Mouse (Mus musculus) R1 (cell line): Measurements from ENCODE around the gene Mtch1.
"Not testable (repeated sequence)": the region's sequence is repeated elsewhere in the genome, so short reads cannot be mapped to it uniquely, and the experiment has no call there.

ENCODE experiments used
- DNase-seq: peaks from one replicate; pipeline ENCODE4 v3.0.0-alpha.2; 2018; ENCODE audit warnings: low read depth, low spot score

Mtch1 gene

DNA sequence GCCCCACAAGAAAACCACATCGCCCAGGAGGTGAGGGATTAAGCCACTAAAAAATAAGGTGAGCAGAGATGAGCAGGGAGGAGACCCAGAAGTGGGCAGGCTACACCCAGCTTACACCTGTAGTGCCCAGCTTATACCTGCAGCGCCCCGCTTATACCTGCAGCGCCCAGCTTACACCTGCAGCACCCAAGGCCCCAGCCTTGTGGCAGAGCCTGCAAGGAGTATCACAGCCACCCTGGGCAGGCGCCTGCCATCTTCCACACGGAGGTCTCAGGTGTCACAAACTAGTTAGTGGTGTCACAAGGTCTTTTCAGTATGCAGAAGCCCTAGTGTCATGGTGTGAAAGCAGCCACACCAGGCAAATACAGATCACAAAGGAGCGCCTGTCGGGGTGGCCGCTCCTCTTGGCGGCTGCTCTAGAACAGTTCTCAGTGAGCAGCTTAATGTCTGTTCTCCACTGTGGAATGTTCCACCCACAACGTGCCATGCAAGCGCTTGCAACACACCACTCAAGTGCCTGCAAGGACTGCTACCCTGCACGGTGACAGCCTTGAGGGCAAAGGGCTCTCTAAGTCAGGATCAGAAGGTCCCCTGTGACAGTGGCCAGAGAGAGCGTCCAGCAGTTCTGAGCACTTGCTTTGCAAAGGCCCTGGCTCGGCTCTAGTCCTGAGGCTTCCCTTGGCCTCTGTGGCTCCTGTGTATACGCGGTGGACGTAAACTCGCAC lies 11.3 kb downstream of the Mtch1 start:
- no peak for DNase-seq

DNA sequence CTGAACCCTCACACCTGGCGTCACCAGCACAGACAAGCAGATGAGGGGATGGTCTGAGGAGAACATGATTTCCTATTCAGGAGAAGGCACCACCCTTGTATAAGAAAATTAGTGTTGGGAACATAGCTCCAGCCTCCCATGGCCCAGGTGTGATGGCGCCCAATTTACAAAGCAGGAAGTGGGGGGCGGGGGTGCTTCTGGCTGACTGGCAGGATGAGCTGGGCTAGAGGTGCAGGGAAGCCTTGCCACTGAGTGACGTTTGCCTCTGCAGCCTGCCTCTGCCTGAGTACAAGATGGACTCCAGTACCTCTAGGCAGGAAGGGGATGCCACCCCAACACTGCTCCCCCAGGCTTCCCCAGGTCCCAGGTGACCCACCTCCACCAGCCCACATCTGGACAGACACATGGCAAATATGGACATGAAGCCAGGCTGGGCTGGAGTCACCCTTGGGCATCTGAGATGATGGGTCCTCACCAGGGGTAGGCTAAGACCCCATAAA lies 15.5 kb downstream of the Mtch1 start:
- no peak for DNase-seq

- no peak for DNase-seq
Measured at GRCm38 (mm10) chr17:29330671-29331410, 16.9 kb downstream of the Mtch1 start.

GRCm38 (mm10) chr17:29330221-29330620 lies 17.5 kb downstream of the Mtch1 start:
- DNase-seq: no peak

DNA sequence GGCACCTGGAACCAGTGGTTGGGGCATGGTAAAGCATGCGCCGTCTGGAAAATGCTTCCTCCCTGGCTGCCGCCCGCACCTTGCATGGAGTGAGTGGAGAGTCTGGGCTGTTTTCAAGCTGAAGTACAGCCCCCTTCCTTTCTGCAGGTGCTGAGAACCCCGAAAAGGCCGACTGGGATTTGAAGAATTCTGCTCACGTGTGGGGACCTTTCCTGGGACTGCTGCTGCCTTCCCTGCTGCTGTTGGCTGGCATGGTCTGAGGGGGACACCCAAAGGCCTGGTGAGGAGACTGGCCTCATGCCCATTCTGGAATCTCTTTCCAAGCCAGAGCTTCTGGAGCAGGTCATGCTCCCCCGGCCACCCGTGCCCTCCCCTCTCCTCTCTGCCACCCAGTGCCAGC lies 20.0 kb downstream of the Mtch1 start:
- no peak for DNase-seq

DNA sequence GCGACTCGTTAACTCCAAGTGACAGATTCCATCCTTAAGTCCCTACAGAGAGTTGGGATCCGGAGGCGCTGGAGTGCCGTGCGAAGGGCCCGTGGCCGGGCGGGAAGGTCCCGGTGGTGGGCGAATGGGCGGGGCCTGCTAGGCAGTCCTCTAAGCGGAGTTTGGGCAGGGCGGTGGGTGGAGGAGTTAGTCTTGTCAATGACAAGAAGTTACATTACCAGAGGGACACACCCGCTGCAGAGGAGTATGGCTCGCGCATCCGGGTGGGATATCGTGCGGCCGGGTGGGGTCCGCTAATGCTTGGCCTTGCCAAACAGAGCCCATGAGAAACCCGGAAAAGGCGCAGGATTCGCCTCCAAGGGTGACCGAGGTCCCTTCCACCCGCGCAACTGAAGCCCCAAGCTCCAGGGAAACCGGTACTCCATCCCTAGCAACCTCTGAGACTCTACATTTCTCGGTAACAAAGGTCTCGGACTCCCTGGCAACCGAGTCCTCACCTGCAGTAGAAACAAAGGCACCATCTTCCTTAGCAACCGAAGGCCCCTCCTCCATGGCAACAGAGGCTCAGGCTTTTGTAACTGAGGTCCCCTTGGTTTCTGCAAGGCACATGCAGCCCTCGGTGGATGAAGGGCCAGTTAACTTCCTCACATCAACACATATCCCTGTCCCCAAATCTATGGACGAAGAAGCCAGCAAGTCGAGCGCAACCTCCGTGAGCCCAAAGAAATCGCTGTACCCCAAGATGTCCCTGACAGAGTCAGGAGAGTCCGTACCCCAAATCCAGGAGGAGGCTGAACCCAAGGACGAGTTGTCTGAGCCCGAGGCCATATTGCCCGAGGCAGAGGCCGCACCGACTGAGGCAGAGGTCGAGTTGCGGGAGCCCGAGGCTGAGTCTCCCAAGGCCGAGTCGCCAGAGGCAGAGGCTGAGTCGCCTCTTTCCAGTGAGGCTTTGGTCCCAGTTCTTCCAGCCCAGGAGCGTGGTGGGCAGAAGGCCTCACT lies 20.9 kb downstream of the Mtch1 start:
- DNase-seq: peak; percentile 94

DNA sequence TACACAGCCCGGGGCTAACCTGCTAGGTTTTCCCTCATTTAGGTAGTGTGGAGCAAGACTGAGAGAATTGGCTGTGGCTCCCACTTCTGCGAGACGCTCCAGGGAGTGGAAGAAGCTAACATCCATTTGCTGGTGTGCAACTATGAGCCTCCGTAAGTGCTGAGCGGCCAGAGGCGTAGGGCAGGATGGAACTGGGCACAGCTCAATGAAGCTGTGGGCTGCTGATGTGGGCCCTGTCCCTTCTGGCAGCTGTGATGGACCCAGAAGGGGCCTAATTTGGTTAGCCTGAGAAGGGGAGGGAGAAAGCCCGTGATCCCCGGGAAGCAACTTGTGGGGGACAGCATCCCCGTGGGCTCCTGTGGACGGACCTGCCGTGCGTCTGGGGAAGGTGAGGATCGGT lies 21.9 kb downstream of the Mtch1 start:
- no peak for DNase-seq

DNA sequence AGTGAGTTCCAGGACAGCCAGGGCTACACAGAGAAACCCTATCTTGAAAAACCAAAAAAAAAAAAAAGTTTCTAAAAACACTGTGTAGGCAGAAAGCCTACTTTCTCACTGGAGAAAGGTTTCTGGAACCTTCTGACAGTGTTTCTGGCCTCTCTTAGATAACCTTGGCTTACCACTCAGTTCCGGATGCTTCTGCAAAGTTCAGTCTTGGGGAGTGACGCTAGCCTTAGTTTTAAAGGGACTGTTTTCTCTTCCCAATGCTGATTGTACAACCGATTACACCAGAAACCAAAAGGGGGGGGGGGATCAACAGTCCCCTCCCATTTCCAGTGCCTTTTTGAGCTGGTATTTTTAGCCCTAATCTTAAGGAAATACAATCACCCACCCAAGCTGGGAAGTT lies 24.1 kb downstream of the Mtch1 start:
- no peak for DNase-seq

DNA sequence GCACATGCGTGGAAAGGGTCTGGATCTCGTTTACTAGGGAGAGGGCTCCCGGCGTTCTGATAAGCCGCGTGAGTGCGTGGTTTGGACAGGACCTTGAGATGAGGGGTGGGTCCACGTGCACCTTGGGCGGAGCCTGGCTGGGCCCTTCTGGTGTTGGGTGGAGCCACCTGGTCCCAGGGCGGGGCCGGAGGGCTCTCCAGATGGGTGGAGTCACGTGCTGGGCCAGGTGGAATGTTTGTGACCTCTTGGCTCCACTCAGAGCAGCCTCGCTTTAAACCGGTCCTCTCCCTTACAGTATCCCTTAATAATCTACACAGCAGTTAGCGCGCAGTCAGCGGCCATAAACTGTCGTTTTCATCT lies 25.2 kb downstream of the Mtch1 start:
- peak; percentile 83 for DNase-seq

DNA sequence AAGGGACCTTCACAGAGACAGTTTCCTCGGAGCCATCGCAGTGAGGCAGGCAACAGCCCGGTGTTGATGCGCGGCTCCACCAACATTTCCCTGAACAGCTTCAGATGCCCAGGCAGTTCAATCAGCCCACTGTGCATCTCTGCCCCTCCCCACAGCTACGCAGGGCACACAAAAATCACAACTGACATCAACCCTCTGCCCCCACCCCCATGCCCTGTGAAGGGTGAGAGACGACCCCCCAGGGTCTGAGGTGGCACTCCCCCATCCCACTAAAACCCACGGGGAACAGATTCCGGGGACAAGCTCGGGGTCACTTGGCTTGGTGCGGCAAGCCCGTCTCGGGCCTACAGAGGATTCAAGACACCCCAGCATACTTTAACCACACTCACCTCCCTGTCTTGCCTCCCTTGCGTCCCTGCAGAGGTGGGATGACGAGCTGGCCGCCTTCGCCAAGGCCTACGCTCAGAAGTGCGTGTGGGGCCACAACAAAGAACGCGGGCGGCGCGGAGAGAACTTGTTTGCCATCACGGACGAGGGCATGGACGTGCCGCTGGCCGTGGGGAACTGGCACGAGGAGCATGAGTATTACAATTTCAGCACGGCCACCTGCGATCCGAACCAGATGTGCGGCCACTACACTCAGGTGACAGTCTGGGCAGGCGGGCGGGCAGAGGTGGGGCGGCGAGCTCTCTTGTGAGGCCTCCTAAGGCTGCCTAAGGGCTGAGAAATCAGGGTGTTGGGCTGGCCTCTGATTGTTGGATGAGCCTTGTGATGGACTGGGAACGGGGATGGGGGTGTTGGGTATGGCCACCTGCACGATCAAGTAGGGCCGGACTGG lies 25.8 kb downstream of the Mtch1 start:
- peak; percentile 37 for DNase-seq

GRCm38 (mm10) chr17:29319881-29320639 lies 27.7 kb downstream of the Mtch1 start:
- DNase-seq: peak; percentile 53

GRCm38 (mm10) chr17:29319476-29319875 lies 28.3 kb downstream of the Mtch1 start:
- no peak for DNase-seq

GRCm38 (mm10) chr17:29318731-29319250 lies 28.9 kb downstream of the Mtch1 start:
- no peak for DNase-seq

DNA sequence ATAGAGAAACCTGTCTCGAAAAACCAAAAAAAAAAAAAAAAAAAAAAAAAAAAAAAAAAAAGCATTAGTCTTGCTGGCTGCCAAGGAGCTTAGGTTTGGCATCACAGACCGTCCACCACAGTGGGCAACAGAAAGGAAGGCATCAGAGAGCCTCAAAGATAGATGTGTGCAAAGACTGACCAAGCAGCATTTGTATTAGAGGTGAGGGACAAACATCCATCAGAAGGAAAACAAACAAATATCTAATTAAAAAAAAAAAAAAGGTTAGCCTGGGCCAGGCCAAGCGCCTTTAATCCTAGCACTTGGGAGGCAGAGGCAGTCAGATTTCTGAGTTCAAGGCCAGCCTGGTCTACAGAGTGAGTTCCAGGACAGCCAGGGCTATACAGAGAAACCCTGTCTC lies 30.4 kb downstream of the Mtch1 start, which contains the start of gene Pi16:
Gene Pi16 (plus strand): TSS at position 301 of the 400 bp plus-strand sequence.
- not testable (repeated sequence) for DNase-seq

DNA sequence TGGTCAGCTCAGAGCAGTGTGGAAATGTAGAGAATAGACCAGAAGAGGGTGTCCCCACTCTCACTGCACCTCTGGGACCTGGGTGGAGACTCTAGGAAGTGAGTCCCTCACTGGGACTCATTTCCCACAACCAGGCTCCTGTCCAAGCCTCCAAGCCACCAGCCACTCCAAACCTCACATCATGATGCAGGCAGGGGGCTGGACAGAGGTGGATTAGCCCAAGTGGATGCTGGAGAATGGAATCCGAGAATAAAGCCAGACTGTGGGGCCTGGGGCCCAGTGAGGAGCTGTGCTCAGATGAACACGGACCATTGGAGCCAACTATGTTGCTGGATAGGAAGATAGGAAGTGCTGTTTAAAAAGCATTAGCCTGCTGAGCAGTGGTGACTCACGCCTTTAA lies 30.8 kb downstream of the Mtch1 start:
- no peak for DNase-seq

- no peak for DNase-seq
Measured at GRCm38 (mm10) chr17:29315672-29316465, 31.9 kb downstream of the Mtch1 start.

DNA sequence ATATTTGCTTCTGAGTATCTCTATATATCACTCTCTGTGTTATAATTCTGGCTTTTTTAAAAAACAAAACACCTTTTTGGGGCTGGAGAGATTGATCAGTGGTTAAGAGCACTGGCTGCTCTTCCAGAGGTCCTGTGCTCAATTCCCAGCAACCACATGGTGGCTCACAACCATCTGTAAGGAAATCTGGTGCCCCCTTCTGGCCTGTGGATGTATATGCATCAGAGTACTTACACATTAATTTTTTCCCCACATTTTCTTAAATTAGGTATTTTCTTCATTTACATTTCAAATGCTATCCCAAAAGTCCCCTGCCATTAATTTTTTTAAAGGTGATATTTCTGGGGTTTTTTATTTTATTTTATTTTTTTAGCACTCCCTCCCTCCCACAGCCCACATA lies 34.4 kb downstream of the Mtch1 start:
- DNase-seq: peak; percentile 85

- DNase-seq: no peak
Measured at GRCm38 (mm10) chr17:29312082-29312481, 35.7 kb downstream of the Mtch1 start.

GRCm38 (mm10) chr17:29311602-29312001 lies 36.1 kb downstream of the Mtch1 start:
- no peak for DNase-seq
